Mouse (Mus musculus) natural killer cell, adult 2 months (primary cell): Measurements from ENCODE around the gene Bcar3.
A peak's percentile ranks its signal among the peaks of the same experiment; 100 is the strongest.

Experiments
- DNase-seq, 2 experiments: peaks; one replicate each; pipeline ENCODE4 v3.0.0; 2022; ENCODE audit warnings: low spot score in 2 of 2

Gene Bcar3

DNA sequence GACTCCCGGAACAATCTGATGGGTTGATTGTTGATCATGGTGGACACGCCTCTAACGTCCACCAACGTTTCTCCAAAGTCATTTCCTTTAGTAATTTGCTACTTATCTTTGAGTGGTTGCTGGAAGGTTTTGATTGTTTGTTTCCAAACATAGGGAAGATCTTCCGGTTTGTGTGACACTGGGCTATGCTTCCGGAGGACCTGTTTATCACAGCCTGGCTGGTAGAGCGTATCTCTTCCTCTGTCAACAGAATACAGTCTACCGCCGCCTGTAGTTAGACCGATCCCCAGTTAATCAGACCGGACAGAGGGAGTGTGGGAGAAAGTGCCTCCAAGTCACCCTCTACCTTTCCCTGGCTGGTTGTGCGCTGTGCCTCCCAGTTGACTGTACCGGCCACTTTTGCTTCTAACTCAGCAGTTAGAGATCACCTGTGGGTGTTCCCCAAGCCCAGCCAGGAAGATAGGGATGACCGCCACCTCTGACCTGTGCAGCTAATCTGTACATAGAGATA lies 216.4 kb downstream of the Bcar3 start:
- no peak for DNase-seq

DNA sequence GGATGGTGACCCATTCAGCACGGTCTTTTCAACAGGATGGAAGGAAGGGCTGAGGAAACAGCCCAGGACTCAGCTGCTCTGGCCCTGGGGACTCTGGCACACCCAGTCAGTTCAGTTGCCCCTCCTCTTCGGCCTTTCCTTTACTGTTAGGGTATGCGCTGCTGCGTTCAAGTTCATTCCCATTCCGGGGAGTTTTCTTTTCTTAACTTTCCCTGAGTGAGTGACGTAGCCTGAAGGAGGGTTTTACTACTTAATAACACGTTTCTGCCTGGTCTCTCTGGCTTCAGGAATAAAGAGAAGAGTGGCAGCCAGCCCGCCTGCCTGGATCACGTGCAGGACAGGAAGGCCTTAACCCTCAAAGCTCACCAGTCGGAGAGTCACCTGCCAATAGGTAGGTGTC lies 217.0 kb downstream of the Bcar3 start:
- no peak for DNase-seq

DNA sequence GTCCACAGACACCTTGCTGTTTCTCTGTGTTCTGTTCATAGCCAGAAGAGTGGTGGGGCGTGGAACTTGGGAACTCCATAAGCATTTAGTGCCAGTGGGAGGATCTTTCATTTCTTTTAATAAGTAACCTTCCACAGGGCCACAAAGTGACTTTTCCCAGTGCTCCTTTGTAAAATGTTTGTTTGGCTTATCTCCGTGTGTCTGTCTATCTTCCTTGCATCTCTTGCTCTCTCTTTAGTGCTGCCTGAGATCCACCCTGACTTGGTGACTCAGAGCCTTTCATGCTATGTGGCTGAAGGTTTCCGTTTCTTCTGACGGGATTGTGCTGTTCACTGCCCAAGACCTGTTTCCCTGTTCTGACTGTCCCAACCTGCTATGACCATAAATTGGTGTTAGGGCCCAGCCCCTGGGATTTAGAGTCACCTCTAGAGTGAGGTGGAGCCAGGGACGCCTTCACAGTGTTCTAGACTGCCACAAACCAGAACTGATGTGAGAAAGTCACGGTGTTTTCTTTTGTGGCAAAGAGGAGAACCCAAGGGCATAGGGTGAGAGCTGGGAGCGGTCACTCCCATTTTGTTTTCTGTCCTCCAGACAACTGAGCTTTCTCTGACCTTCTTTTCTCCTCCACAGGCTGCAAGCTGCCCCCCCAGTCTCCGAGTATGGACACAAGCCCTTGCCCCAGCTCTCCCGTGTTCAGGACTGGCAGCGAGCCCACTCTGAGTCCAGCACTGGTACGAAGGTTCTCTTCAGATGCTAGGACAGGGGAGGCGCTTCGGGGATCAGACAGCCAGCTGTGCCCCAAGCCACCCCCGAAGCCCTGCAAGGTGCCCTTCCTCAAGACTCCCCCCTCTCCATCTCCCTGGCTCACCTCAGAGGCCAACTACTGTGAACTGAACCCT lies 218.0 kb downstream of the Bcar3 start:
- DNase-seq = no peak

DNA sequence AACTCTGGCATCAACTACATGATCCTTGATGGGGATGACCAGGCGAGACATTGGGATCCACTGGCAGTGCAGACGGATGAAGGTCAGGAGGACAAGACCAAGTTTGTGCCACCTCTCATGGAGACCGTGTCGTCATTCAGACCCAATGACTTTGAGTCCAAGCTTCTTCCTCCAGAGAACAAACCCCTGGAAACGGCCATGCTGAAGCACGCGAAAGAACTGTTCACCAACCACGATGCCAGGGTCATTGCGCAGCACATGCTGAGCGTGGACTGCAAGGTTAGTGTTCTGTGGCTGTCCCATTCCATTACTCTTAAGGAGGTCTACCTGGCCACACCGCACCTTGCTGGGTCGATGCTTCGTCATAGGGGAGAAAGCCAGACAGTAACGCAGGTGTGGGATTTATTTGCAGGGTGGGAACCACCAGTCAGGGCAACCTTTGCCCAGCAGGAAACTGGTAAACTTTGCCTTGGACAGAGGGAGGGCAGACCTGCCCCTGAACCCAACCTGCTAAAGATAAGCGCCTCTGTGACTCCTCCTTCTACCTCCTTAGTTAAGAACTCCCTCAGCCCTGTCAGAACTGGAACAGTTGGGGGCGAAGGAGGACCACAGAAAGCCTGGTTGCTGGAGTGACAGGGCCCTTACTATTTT lies 218.9 kb downstream of the Bcar3 start:
- no peak for DNase-seq

DNA sequence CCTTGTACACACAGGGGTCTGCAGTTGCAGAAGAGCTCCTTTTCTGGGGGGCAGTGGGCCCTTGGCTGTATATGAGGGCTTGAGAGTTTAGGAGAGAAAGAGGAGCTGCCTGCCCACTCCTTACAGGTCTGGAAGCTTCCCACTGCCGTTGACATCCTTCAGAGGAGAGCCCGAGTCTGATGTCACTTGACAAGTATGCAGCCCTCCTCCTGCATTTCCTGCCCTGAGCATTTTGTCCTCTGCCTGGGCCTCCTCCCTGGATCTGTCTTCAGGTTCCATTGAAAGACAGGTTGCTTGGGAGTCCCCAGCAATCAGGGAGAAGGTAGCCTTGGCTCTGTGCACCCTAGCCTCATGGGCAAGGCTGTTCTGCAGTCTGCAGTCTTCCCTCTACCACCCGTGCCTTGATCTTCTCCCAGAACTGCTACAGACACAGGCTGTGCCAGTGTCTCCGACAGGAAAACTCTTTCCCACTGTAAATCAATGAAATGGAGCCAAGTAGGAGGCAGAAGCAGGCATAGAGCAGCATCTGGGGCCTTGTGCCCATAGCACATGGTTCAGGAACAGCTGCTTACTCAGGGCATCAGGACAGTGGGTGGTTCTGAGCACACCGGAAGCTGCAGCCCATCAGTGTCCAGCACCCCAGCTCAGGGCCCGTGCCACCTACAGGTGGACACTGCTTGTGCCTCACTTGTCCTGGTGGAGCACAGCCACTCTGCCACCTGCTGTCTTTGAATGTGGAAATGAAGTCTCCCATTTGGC lies 221.8 kb downstream of the Bcar3 start:
- DNase-seq = no peak

DNA sequence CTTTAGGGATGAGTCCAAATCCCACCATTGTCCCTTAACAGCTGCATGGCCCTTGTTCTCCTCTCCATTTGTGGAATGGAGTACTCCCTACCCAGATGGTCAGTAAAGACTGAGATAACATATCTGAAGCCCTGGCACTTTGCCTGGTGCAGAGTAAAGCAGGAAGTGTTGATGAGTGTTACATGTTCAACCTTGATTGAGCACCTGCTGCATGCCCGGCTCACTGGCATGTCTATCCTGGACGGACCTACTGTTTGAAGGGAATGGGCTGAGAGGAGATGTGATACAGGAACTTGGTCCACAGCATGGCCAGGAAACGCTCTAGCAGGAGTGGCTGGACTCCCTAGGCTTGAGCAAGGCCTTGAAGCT lies 222.4 kb downstream of the Bcar3 start:
- no peak for DNase-seq

DNA sequence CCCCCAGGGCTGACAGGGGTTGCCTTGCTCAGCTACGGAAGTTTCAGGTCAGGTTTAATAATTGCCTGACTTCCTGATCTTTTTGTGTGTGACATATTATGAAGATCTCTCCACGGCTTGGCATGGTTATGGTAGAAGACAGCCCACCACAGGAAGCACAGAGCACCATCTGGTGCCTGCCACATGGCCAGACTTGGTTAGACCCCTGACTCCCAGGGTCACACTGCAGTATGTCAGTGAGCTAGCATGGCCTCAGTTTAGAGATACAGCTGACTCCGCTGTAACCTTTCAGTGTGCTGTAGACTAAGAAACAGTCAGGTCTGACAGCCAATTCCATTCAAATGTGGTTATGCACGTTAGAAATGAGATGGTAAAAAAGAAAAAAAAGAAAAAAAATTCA lies 223.8 kb downstream of the Bcar3 start:
- DNase-seq = no peak

DNA sequence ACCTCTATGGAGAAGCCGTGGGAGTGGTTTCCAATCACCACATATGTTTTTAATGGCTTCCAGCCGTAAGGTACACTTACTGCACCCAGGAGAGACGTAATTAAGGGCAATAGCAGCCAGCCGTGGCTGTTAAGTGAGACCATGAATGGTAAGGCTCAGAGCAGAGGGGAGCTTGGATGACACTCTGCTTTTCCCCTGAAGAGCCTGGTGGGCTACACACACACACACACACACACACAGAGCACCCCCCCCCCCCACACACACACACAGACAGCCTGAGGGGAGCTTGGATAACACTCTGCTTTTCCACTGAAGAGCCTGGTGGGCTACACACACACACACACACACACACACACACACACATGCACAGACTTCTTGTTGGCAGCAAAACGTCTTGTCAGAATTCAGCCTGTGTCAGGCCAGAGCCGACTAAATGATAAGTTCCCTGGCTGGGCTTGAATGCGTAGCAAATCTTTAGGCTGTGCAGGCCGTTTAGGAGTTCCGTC lies 224.3 kb downstream of the Bcar3 start:
- DNase-seq = no peak

DNA sequence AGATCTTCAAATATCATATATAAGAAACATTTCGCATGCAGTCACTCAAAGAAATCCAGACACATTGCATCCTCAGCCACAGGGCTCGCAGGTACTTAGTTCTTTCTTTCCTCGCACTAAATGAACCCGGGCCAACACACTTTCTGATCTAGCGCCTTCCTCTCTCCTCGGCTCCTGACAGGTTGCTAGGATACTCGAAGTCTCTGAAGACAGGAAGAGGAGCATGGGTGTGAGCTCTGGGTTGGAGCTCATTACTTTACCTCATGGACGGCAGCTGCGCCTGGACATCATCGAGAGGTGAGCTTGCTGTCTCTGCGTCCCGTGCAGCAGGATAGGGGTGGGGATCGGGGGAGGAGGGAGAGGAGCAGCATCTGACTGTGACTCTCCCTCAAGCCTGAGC lies 225.1 kb downstream of the Bcar3 start:
- DNase-seq = no peak

DNA sequence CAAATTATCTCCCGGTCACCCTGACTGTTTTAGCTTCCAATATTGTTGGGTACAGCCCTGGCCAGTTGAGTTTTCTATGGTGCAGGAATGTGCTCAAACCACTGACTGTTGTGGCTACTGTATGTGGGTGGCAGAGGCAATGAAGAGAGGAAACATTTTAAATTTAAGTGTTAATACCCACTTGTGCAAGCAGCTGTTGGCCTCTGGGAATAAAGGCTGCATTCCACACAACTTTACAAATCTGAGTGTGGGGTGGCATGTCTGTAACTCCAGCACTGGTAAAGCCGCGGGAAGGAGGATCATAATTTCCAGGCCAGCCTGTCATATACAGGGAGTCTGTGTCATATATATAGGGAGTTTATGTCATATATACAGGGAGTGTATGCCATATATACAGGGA lies 226.4 kb downstream of the Bcar3 start:
- DNase-seq = no peak

DNA sequence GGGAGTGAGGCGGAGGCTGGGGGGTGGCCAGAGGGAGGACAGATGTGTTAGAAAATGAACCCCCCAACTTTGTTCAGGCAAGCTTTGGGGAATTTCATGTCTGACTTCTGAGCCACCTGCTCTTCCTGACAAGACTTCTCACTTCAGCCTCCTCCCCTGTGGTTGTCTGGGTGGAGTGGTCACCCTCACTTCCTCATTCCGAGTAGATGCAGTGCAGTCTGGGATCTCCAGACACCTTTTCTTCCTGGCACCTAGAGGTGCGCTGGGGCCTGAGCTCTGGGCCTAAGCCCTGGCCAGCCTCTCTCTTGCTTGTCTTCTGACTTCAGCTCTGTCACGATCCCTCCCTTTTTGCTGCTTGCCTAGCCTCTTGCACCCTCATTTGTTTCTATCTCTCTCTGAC lies 226.9 kb downstream of the Bcar3 start:
- peak; percentile 7 to 10 for DNase-seq

DNA sequence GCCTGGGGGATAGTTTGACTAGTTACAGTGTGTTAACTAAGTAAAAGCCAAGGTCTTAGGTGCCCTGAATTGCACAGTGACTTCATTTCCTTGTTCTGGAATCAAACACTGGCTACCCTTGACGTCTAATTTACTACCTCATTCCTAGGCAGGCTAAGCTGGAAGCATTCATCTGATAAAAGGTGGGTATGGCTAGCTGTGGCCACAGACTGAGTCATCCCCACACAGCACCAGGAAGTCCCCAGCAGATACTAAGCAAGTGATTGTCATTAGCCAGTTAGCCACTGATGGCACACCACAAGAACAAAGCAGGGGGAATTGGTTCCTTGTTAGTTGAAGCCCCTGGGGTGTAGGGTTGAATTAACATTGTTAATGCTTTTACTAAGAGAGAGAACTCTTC lies 227.4 kb downstream of the Bcar3 start:
- peak; percentile 7 to 12 for DNase-seq

DNA sequence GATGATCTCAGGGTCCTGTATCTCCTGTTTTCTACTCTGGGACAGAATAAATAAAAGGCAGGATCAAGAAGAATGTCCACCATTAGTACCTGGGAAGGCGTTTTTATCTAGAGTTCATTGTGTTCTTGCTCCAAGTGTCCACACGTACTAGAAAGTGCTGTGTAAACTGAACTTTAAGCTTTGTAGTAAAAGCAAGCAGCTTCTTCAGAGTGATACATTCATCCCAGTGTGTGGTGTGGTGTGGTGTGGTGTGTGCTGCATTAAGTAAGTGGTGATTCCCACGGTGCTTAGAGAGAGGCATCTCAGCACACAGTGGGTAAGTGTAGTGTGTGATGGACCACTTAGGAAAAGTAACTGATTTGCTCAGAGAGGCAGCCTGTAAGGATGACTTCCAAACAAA lies 234.5 kb downstream of the Bcar3 start:
- DNase-seq = no peak

DNA sequence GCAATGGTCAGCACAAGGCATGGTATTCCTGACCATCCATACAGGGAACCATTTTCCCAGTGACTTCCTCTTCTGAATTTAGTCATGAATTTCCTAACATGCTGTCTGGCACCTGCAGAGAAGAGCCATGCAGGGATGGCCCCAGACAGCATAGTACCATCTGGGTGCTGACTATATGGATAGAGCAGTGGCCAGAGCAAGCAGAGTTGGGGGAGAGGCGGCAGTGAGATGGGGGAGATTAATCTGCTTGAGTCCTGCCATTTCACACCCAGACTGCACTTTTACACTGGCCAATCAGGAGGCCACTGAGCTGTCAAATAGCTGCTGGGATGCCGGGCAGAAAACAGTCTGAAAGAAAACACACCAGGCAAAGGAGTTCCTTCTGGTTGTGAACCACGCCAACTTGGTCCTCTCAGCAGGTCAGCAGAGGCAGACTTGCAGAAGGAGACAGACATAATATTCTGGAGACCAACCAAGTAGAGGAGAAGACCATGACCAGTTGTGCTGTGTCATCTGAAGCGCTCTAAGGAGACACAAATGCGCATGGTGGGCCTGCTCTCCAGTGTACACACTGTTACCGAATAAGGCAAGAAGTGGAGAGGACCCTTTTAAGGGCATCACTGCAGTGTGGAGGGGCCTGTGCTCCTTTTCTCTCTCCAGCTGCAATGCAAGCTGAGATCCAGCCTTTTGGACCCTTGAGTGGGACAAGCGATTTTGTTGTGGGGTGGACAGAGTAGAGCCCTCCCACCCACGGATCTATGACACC lies 242.2 kb downstream of the Bcar3 start:
- no peak for DNase-seq

DNA sequence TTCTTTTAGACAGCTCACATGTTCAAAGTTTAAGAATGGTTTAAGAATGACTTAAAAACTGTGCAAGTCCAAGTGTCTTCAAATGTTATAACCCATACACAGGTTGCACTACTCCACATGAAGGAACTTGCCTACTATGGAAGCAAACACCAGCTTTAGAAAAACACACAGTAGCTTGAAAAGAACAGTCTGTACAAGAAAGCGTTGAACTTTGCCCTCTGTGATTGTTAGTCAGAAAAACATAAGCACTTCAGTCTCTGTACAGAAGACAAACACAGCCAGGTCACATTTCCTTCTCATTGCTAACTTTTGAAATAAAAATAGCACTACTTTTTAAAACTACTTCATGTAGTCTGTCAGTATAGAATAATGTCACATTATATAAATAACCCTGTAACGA lies 244.9 kb downstream of the Bcar3 start:
- no peak for DNase-seq

DNA sequence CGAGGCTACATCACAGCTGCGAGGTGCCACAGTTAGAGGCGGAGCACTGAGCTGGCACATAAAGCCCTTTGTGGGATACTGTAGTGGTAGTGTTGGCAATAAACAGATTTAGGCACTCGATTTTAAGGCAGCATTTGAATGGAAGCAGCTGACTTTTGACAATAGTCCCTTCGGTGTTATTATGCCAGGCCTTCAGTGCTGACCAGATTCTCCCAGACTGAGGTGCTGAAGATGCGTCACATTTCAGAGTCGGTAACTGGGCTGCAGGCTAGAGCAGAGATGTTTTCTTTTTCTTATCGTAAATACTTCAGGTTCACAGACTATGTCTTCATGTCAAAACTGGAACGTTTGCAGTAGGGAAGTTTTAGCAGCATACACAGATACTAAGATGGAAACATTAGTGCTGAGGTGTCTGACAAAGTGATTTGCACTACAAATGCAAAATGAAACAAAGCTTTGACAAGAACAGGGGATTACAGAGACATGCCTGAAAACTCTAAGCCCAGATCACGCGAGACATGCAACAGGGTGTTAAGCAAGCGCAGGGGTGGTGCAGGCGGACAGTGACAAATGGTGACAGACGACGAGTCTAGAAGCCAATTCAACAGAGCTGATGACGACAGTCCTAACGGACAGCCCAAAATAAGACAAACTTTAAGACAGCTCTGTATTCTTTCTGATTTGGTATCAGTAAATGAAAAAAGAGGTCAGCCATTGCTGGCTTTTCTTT lies 246.2 kb downstream of the Bcar3 start:
- no peak for DNase-seq

DNA sequence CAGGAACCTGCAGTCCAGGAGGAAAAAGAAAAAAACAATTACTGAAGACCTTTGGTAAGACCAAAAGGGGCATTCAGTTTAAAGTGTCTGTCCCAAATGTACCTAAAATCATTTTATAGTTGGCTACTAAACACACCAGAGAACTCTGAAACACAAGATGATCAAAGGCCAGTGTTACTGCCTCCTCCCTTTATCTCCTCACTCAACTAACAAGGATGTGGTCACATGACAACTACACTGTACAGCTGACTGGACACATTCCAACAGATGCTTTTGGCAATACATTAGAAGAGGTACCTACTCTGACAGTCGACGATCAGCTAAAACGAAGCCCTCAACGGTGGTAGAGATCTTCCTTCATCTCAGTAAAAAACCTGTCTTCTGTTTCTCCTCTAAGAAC lies 247.0 kb downstream of the Bcar3 start:
- DNase-seq = no peak

DNA sequence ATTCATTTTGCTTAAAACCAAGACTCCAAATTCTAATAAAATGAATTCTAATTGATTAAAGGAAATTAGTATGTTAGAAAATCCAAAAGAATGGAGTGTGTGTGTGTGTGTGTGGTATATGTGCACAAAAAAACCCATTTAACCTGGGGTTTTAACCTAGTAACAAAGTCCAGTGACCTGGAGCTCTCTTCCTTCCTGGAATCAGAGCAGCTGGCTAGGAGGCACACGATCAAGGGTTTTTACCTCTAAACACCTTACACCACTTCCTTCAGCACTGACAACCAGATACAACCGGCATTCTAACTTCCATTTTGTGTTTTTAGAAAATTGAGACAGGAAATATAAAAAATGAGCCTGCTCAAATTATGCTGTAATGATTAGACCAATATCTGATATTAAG lies 251.4 kb downstream of the Bcar3 start:
- DNase-seq = no peak

DNA sequence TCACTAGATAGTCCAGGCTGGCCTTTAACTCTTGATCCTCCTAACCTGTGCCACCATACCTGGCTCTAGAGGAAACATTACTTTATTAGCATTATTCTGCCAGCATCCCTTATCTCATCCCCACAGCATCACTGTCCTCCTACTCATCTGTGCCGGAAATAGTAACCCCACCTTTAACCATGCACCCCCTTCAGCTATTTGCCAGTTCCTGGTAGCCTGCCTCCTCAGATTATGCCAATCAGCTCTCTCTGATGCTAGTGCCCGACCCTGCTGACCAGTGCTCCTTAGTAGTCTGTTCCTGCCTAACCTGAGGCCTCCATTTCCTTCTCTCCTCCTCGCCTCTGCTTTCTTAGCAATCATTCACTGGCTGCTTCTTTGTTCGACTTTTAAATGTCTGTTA lies 253.5 kb downstream of the Bcar3 start:
- no peak for DNase-seq

DNA sequence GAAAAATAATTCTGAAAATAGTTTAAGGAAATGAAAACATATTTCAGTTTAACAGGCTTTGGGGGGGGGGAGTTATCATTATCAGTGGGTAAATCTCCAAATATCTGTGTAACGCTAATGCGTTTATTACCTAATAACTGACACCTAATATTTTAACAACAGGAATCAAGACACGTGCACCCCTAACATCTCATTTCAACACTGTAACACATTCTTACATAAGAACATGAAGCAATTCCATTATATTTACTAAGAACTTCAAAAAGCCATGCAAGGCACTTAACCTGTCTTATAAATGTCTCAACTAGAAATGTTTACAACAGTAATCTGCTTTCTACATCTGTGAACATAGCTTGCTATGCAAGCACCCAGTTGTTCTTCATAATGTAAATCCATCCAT lies 257.2 kb downstream of the Bcar3 start:
- no peak for DNase-seq

DNA sequence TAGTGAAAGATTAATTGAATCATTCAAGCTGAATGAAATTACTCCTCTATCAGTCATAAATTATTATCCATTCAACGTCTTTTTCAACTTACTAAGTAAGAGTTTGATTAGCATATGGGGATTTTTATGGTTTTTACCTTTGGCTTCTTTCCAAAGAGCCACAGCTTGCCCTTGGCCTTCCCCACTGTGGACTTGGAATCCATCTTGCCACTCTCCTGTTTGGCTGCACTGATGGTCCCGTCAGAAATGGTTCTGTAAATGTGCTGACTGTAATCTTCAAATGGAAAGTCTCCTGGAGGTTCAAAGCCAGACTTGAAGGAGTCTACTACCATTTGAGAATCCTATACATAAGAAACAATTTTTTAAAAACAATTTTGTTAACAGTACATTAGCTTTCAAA lies 263.8 kb downstream of the Bcar3 start:
- no peak for DNase-seq
